Mouse (Mus musculus): Measurements from ENCODE around the gene Mical3.

DNA sequence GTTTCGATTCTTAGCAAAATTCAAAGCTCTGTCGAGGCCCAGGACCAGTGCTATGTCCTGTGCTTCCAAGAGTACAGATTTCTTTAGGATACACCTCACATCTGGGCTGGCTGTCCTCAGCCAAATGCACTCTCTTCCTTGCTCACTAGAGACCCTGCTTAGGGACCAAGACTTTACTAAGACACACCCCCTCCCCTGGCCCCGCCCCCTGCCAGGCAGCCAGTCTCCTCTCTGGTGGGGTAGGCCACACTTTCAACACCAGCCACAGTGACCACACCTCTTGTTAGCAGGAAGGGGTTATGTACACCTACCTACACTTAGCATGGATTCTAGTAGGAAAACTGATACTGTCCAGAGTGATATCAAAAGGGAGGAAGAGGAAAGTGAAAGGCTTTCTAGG is 76.5 kb downstream of the Mical3 start:
- TF ChIP-seq GATA1 (IDR thresholded peaks at IDR 0.05; ENCODE audit: borderline replicate concordance, low read length) (no peak), FLI1 (IDR thresholded peaks at IDR 0.05; ENCODE audit: low read length) (no peak)
